Mouse (Mus musculus) thymus, adult 2 months (tissue): Measurements from ENCODE around the gene Adamtsl2. TPM values are rescaled to one million over a fixed set of nuclear protein-coding genes. Genes with fewer than 3 reads are reported as not detected.

Source experiments
- DNase-seq: peaks from one replicate; pipeline ENCODE4 v3.0.0; 2021
- H3K27ac ChIP-seq: fragments of 200-500 bp; 2 replicates; pipeline ENCODE4 v1.5.1; 2012; ENCODE audit warnings: low read length, control low read depth; ENCODE audit not compliant: control insufficient read depth, insufficient read depth
- H3K27me3 ChIP-seq: fragments of 200-500 bp; 2 replicates; pipeline ENCODE4 v1.6.1; 2012; ENCODE audit warnings: mild to moderate bottlenecking, low read length, moderate library complexity, mixed read lengths; ENCODE audit not compliant: control insufficient read depth, insufficient read depth
- H3K36me3 ChIP-seq: fragments of 200-500 bp; 2 replicates; pipeline ENCODE4 v1.6.1; 2012; ENCODE audit warnings: mild to moderate bottlenecking, low read length, moderate library complexity; ENCODE audit not compliant: control insufficient read depth, insufficient read depth
- H3K4me1 ChIP-seq: fragments of 200-500 bp; replicated peaks from 2 replicates; pipeline ENCODE4 v1.6.1; 2012; ENCODE audit warnings: low read length; ENCODE audit not compliant: control insufficient read depth, insufficient read depth
- H3K4me3 ChIP-seq: fragments of 200-500 bp; 2 replicates; pipeline ENCODE4 v1.5.1; 2012; ENCODE audit warnings: mild to moderate bottlenecking, low read length, control low read depth, moderate library complexity; ENCODE audit not compliant: control insufficient read depth, insufficient read depth
- CTCF ChIP-seq: fragments of 200-500 bp; IDR thresholded peaks from 2 replicates; pipeline ENCODE4 v1.5.1; 2012; ENCODE audit warnings: mild to moderate bottlenecking, control low read depth, low read length, moderate library complexity, borderline replicate concordance; ENCODE audit not compliant: control insufficient read depth, poor library complexity, insufficient read depth; ENCODE audit errors: extremely low read depth
- POLR2A ChIP-seq: fragments of 200-500 bp; IDR thresholded peaks from 2 replicates; pipeline ENCODE4 v1.6.1; 2012; ENCODE audit warnings: mild to moderate bottlenecking, low read length, control low read depth, moderate library complexity; ENCODE audit not compliant: control insufficient read depth, poor library complexity, insufficient read depth; ENCODE audit errors: extremely low read depth
- WGBS: fragments of 180-500 bp; shearing (Covaris S2); methylation state at CpG from one replicate; pipeline ENCODE4 v1.1.7; 2018; 5-methylcytosine and 5-hydroxymethylcytosine counted together
- polyA plus RNA-seq: library from polyadenylated mRNA; depleted of rRNA; stranded (reverse); fragments of >200 nt; gene quantifications from 2 replicates; pipeline ENCODE4 v1.2.3, GENCODE M21; 2012

Adamtsl2 gene
- polyA plus RNA-seq, 1 experiment, result 16.1 TPM

- WGBS, result 95% methylated on average over 12 of the region's 12 CpGs
- no peak overlapping the region for H3K27ac ChIP-seq
- peaks cover 52% of the 10 kb centered on the region for H3K4me1 ChIP-seq
- no peaks in the 10 kb centered on the region for H3K36me3 ChIP-seq
- H3K27me3 ChIP-seq, result no peaks in the 10 kb centered on the region
- H3K4me3 ChIP-seq, result no peak overlapping the region
- TF ChIP-seq CTCF (no peak), POLR2A (no peak)
- no peak for DNase-seq
These were observed 4.7 kb downstream of the Adamtsl2 start for GRCm38 (mm10) chr2:27083761-27084475.

DNA sequence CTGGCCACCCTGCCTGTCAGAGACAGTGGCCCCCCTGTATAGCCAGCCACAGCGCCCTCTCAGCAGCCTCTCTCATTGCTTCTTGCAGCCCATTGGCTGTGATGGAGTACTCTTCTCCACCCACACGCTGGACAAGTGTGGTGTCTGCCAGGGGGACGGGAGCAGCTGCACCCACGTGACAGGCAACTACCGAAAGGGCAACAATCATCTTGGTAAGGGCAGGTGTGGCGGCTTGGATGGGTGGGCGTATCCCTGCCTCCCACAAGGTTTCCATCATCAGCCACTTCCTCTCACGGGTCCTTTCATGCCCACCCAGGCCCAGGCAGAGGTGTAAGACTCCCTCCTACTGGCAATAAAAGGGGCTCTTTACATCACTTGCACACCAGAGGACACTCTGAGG lies 5.8 kb downstream of the Adamtsl2 start:
- Histone ChIP-seq H3K27me3 (no peaks in the 10 kb centered on the region), H3K36me3 (no peaks in the 10 kb centered on the region), H3K4me3 (no peak overlapping the region), H3K4me1 (peaks cover 42% of the 10 kb centered on the region), H3K27ac (no peak overlapping the region)
- 6% methylated on average over 8 of the region's 8 CpGs for WGBS
- peak; percentile 54 for DNase-seq
- peak; percentile 27; the same call in 1 of the 2 replicates for TF ChIP-seq CTCF
- TF ChIP-seq POLR2A, result no peak

DNA sequence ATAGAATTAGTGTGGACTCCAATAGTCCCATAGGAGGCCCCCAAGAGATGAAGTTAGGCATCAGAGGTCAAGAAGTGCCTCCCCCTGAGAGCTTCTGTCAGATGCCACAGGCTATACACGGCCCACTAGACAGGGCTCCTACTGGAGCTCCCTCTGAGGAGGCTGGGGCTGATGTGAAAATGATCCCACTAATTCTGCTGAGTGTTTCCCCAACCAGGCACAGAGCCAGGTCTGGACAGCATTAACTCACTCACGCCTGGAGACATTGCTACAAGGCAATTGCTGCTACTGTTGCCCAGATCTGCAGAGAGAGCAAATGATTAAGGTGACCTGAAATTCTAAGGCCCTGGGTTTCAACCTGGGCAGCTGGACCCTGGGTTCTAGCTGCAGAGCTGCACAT lies 6.6 kb downstream of the Adamtsl2 start:
- TF ChIP-seq POLR2A (no peak), CTCF (no peak)
- Histone ChIP-seq H3K4me3 (no peak overlapping the region), H3K27ac (no peak overlapping the region), H3K36me3 (no peaks in the 10 kb centered on the region), H3K4me1 (peaks cover 37% of the 10 kb centered on the region), H3K27me3 (no peaks in the 10 kb centered on the region)
- WGBS, result 77% methylated on average over 2 of the region's 2 CpGs
- DNase-seq, result no peak

DNA sequence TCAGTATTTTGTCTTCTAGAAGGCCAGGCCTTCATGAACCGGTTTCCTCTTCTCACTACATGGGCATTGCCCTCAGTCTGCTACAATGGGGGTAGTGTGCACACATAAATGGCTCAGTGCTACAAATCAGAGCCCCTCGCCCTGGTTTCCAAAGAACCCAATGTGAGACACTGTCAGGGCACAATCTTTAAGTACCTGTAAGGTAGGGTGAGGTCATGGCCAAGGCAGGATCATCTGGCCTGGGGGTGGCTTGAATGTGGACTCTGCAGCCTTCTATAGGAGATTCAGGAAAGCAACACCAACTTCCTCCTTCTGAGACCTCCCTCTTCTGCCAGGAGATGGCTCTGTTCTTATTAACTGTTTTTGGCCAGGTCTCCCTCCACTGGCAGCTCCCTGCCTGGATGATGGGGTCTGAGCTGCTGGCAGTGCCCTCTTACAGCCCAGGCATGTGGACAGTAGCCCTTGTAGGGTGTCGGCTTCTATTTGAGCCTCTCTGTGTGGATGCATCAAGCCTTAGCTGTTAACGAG lies 7.4 kb downstream of the Adamtsl2 start:
- Histone ChIP-seq H3K27me3 (no peaks in the 10 kb centered on the region), H3K4me1 (peaks cover 35% of the 10 kb centered on the region), H3K36me3 (no peaks in the 10 kb centered on the region), H3K27ac (no peak overlapping the region), H3K4me3 (no peak overlapping the region)
- 89% methylated on average over 4 of the region's 4 CpGs for WGBS
- TF ChIP-seq CTCF (no peak), POLR2A (no peak)
- no peak for DNase-seq

DNA sequence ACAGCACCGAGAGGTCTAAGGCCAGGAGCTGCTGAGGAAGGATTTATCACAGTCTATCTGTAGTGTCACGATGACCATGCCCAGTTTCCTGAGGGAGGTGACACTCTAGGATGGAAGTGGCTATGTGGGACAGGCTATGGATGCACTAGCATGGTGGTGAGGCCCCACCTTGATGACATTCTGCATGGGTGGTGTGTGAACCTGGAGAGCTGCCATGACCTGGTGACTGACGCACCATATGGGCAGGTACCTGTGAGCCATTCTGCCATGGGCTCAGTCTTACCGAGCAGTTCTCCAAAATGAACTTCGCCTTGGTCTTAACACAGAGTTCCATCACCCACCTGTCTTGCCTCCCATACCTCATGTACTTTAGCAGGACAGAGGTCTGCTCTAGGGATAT lies 8.4 kb downstream of the Adamtsl2 start:
- TF ChIP-seq CTCF (no peak), POLR2A (no peak)
- Histone ChIP-seq H3K27me3 (no peaks in the 10 kb centered on the region), H3K4me1 (peaks cover 27% of the 10 kb centered on the region), H3K36me3 (no peaks in the 10 kb centered on the region), H3K4me3 (no peak overlapping the region), H3K27ac (no peak overlapping the region)
- WGBS, result 95% methylated on average over 5 of the region's 5 CpGs
- DNase-seq, result no peak

- Histone ChIP-seq H3K4me3 (no peak overlapping the region), H3K27me3 (no peaks in the 10 kb centered on the region), H3K4me1 (peaks cover 27% of the 10 kb centered on the region), H3K36me3 (no peaks in the 10 kb centered on the region), H3K27ac (no peak overlapping the region)
- DNase-seq, result no peak
- WGBS, result 76% methylated on average over 18 of the region's 18 CpGs
- TF ChIP-seq CTCF (no peak), POLR2A (no peak)
These were observed 9.0 kb downstream of the Adamtsl2 start for GRCm38 (mm10) chr2:27088071-27088644.
